Mouse (Mus musculus) bone marrow, adult 2 months (tissue): ENCODE measurements around the gene Park7. TPM values are rescaled to one million over a fixed set of nuclear protein-coding genes. Genes with fewer than 3 reads are reported as not detected.

ENCODE experiments used
- H3K27ac ChIP-seq: fragments of 200-500 bp; 2 replicates; pipeline ENCODE4 v1.5.1; 2012; ENCODE audit warnings: low read depth, mild to moderate bottlenecking, control low read depth, inconsistent platforms, low read length; ENCODE audit not compliant: control insufficient read depth, poor library complexity, insufficient read depth
- H3K4me1 ChIP-seq: fragments of 200-500 bp; 2 replicates; pipeline ENCODE4 v1.6.1; 2011; ENCODE audit warnings: low read length; ENCODE audit not compliant: control insufficient read depth, insufficient read depth
- H3K4me3 ChIP-seq: fragments of 200-500 bp; replicated peaks from 2 replicates; pipeline ENCODE3; 2011; ENCODE audit warnings: mild to moderate bottlenecking, low read depth, low read length, control low read depth; ENCODE audit not compliant: control insufficient read depth
- CTCF ChIP-seq: fragments of 200-500 bp; IDR thresholded peaks from 2 replicates; pipeline ENCODE4 v1.5.1; 2011; ENCODE audit warnings: low read length, control low read depth; ENCODE audit not compliant: control insufficient read depth, insufficient read depth
- POLR2A ChIP-seq: fragments of 200-500 bp; IDR thresholded peaks from 2 replicates; pipeline ENCODE4 v1.6.1; 2011; ENCODE audit warnings: low read depth, mild to moderate bottlenecking, control low read depth, low read length, borderline replicate concordance; ENCODE audit not compliant: control insufficient read depth
- WGBS: fragments of 180-500 bp; shearing (Covaris S2); methylation state at CpG from one replicate; pipeline ENCODE4 v1.1.7; 2018; 5-methylcytosine and 5-hydroxymethylcytosine counted together
- polyA plus RNA-seq: library from polyadenylated mRNA; stranded (reverse); fragments of >200 nt; gene quantifications from 2 replicates; pipeline ENCODE4 v1.2.4, GENCODE M21; 2011; ENCODE audit warnings: low replicate concordance; ENCODE audit not compliant: missing spikeins, insufficient read depth, insufficient read length

Park7 gene
- polyA plus RNA-seq, 1 experiment: 121 TPM

GRCm38 (mm10) chr4:150939991-150940651 is 25.9 kb upstream of the Park7 start:
- Histone ChIP-seq H3K27ac (no peak overlapping the region), H3K4me1 (no peaks in the 10 kb centered on the region), H3K4me3 (no peak overlapping the region)
- TF ChIP-seq POLR2A: no peak
- TF ChIP-seq CTCF: no peak
- 65% methylated on average over 13 of the region's 13 CpGs for WGBS

DNA sequence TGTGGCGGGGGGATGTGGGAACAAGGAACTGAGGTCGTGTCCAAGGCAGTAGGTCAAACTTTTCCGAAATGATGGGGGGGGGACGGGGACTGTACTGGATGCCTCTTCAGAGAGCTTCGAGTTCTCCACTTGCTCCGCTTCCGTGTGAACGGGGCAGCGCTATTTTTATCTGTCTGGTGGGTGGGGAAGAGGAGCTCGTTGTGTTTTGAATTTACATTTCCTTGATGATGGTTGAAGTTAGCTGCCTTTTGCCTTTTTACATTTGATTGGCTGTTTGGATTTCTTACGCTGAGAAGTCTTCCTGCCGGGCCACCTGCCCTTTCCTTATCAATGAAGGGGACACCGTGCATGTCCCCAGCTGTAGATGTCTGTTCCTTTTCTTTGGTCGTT is 23.8 kb upstream of the Park7 start:
- no peak for TF ChIP-seq CTCF
- no peak for TF ChIP-seq POLR2A
- H3K4me1 ChIP-seq: no peaks in the 10 kb centered on the region
- 22% methylated on average over 14 of the region's 14 CpGs for WGBS
- no peak overlapping the region for H3K4me3 ChIP-seq
- H3K27ac ChIP-seq: no peak overlapping the region

DNA sequence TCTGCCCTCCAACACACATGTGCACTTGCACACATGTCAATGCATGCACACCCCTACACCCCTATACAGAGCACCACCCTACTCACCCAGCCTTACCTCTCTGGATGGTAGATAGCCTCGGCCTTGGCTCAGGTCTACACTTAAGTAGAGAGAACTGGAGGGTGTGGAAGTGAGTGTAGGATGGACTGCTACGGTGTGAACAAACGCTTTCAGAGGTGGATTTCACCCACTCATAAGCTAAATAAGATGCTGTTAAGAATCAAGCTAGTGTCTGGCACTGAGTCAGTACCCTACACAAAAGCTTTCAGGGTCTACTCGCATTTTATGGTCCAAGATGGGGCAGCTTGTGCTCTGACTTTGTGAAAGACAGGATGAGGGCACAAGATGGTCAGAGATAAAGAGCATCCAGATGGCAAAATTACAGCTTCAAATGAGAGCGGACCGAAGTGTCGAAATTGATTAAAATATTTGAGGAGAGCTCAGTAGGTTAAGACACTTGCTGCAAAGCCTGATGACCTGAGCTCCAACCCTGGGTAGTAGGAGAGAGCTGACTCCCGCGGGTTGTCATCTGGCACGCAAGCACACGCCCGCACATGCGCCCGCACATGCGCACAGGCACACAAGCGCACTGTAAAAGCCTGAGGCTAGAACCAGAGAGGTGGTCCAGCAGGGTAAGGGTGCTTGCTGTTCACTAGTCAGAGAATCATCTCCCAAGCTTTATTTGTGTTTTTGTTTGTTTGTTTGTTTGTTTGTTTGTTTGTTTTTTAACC is 23.2 kb upstream of the Park7 start:
- WGBS: 64% methylated on average over 16 of the region's 16 CpGs
- no peak overlapping the region for H3K4me3 ChIP-seq
- H3K27ac ChIP-seq: no peak overlapping the region
- no peak for TF ChIP-seq CTCF
- TF ChIP-seq POLR2A: no peak
- H3K4me1 ChIP-seq: no peaks in the 10 kb centered on the region

- TF ChIP-seq CTCF: no peak
- TF ChIP-seq POLR2A: no peak
- 78% methylated on average over 1 of the region's 1 CpGs for WGBS
- no peak overlapping the region for H3K4me3 ChIP-seq
- no peaks in the 10 kb centered on the region for H3K4me1 ChIP-seq
- H3K27ac ChIP-seq: no peak overlapping the region
These were observed 19.3 kb upstream of the Park7 start for GRCm38 (mm10) chr4:150933503-150933902.

GRCm38 (mm10) chr4:150927789-150928188 is 13.6 kb upstream of the Park7 start:
- TF ChIP-seq POLR2A: no peak
- no peak for TF ChIP-seq CTCF
- WGBS: 4% methylated on average over 10 of the region's 10 CpGs
- H3K4me1 ChIP-seq: no peaks in the 10 kb centered on the region; the same call in 1 of the 2 replicates
- no peak overlapping the region for H3K27ac ChIP-seq
- H3K4me3 ChIP-seq: no peak overlapping the region

DNA sequence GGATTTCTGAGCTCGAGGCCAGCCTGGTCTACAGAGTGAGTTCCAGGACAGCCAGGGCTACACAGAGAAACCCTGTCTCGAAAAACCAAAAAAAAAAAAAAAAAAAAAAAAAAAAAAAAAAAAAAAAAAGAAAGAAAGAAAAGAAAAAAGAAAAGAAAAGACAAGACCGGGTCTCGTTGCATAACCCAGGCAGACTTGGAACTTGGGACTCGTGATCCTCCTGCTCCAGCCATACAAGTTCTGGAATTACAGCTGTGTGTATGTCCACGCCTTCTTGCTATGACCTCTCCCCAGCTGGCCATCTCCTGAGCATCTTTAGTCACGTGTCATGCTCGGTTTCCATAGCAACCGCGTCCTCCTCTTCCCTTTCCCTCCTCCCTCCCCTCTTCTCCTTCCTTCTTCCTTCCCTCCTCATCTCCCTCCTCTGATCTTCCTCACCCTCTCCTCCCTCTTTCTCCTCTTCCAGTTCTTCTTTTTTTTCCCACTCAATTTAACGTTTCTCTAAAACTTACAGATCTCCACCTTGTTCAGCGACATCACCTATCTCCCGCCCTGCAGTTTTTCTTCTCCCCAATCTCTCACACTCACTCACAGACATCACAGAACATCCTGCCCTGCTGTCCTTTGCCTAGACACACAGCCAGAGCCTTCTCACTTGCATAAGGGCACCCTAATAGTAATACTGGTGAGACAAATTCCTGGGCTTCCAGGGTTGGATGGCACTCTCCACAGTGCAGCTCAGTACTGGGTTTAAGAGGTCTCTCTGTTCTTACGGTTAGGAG is 12.9 kb upstream of the Park7 start:
- no peaks in the 10 kb centered on the region; the same call in 1 of the 2 replicates for H3K4me1 ChIP-seq
- 41% methylated on average over 14 of the region's 14 CpGs for WGBS
- no peak overlapping the region for H3K27ac ChIP-seq
- TF ChIP-seq POLR2A (no peak), CTCF (no peak)
- no peak overlapping the region for H3K4me3 ChIP-seq

GRCm38 (mm10) chr4:150925923-150926322 is 11.7 kb upstream of the Park7 start:
- WGBS: 58% methylated on average over 5 of the region's 5 CpGs
- H3K27ac ChIP-seq: no peak overlapping the region

DNA sequence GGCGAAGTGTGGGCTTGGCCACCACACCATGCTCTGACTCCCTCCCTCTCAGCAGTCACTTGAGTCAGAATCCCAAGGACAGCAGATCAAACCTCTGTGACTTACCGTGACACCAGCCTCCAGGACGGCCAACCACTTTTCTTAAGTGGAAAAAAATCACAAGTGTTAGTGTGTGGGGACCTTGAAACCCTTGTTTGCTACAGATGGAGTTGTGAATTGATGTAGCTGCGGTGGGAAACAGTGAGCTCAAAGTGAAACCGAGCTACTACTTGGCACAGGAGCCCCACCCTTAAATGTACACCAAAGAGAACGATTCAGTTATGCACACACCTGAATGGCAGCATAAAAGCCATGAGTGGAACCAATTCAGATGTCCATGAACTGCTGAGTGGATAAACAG is 10.7 kb upstream of the Park7 start:
- no peak overlapping the region for H3K27ac ChIP-seq
- WGBS: 74% methylated on average over 6 of the region's 6 CpGs
- TF ChIP-seq CTCF (no peak), POLR2A (no peak)
- no peak overlapping the region for H3K4me3 ChIP-seq
- H3K4me1 ChIP-seq: no peaks in the 10 kb centered on the region; the same call in 1 of the 2 replicates

More at GRCm38 (mm10) chr4:150925923-150926322, 11.7 kb upstream of the Park7 start:
- no peak overlapping the region for H3K4me3 ChIP-seq
- TF ChIP-seq POLR2A (no peak), CTCF (peak; percentile 28; the same call in 1 of the 2 replicates)
- no peaks in the 10 kb centered on the region; the same call in 1 of the 2 replicates for H3K4me1 ChIP-seq
